Mouse (Mus musculus) spleen, adult 2 months (tissue): ENCODE data around the gene Tent5a. TPM values are rescaled to one million over a fixed set of nuclear protein-coding genes. Genes with fewer than 3 reads are reported as not detected.

Experiments
- DNase-seq, 2 experiments: peaks; one replicate each; pipeline versions ENCODE4 v3.0.0 to v3.0.0-alpha.2; 2012 to 2021; ENCODE audit warnings: low spot score in 2 of 2, low read depth in 1 of 2
- H3K27ac ChIP-seq: fragments of 200-500 bp; 2 replicates; pipeline ENCODE4 v1.5.1; 2012; ENCODE audit warnings: low read length, inconsistent platforms; ENCODE audit not compliant: insufficient read depth
- H3K27me3 ChIP-seq: fragments of 200-500 bp; 2 replicates; pipeline ENCODE4 v1.6.1; 2012; ENCODE audit warnings: mild to moderate bottlenecking, moderate library complexity, low read length, inconsistent platforms; ENCODE audit not compliant: control insufficient read depth, insufficient read depth
- H3K36me3 ChIP-seq: fragments of 200-500 bp; 2 replicates; pipeline ENCODE4 v1.6.1; 2012; ENCODE audit warnings: mild to moderate bottlenecking, low read length, inconsistent platforms; ENCODE audit not compliant: control insufficient read depth, insufficient read depth
- H3K4me1 ChIP-seq: fragments of 200-500 bp; 2 replicates; pipeline ENCODE4 v1.6.1; 2011; ENCODE audit warnings: inconsistent platforms; ENCODE audit not compliant: control insufficient read depth, insufficient read depth, insufficient read length
- H3K4me3 ChIP-seq: fragments of 200-500 bp; 2 replicates; pipeline ENCODE4 v1.5.1; 2011; ENCODE audit warnings: mild to moderate bottlenecking, inconsistent platforms; ENCODE audit not compliant: insufficient read depth, insufficient read length; ENCODE audit errors: extremely low read depth
- CTCF ChIP-seq: fragments of 200-500 bp; IDR thresholded peaks from 2 replicates; pipeline ENCODE4 v1.5.1; 2011; ENCODE audit warnings: mild to moderate bottlenecking, inconsistent platforms; ENCODE audit not compliant: insufficient read depth, insufficient read length, insufficient replicate concordance; ENCODE audit errors: extremely low read depth
- POLR2A ChIP-seq: fragments of 200-500 bp; IDR thresholded peaks from 2 replicates; pipeline ENCODE4 v1.6.1; 2011; ENCODE audit warnings: low read depth, low read length, inconsistent platforms
- WGBS: fragments of 180-500 bp; shearing (Covaris S2); methylation state at CpG from one replicate; pipeline ENCODE4 v1.1.7; 2018; 5-methylcytosine and 5-hydroxymethylcytosine counted together
- polyA plus RNA-seq: library from polyadenylated mRNA; depleted of rRNA; stranded (reverse); fragments of >200 nt; gene quantifications from 2 replicates; pipeline ENCODE4 v1.2.3, GENCODE M21; 2012; rRNA removed

Gene Tent5a
- polyA plus RNA-seq, 1 experiment = 5.4 TPM

DNA sequence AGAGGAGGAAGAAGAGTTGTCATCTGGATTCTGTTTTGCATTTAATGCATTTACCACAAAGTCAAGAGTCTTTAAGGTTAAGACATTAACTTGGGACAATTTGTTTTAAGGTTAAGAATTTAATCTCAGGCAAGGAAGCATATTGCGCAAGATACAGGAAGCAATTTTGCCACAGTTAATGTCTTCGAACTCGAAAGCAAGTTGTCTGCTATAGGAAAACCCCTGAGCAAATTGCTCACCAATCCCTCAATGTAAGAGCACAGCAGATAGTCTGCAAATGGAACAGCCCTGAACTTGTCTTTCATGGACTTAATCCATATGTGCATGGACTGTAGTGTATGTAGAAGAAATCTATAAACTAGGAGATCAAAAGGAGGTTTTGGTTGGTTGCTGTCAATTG lies 23.8 kb downstream of the Tent5a start:
- no peaks in the 10 kb centered on the region for H3K27me3 ChIP-seq
- no peak for DNase-seq
- H3K27ac ChIP-seq = no peak overlapping the region
- no peak for TF ChIP-seq CTCF
- TF ChIP-seq POLR2A = no peak
- no peaks in the 10 kb centered on the region for H3K36me3 ChIP-seq
- no peaks in the 10 kb centered on the region for H3K4me1 ChIP-seq
- no peak overlapping the region for H3K4me3 ChIP-seq
- 40% methylated on average over 3 of the region's 3 CpGs for WGBS

DNA sequence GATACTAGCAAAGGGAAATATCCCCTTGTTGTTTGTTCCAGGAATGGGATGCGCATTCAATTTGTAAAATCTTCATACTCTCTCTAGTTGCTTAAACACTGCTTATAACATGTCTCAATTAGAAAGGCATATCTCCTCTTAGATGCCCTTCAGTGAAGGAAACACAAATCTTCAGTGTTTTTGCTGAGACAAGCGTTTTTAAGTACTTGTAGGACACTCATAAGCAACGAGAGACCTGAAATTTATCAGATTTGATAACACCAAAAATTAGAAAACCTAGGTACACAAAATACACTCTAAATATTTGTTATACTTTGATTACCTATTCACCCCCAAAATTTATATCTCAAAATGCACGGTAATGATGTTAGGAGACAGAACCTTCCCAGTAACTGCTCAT lies 24.3 kb downstream of the Tent5a start:
- no peak for DNase-seq
- 88% methylated on average over 4 of the region's 4 CpGs for WGBS
- Histone ChIP-seq H3K36me3 (no peaks in the 10 kb centered on the region), H3K4me3 (no peak overlapping the region), H3K27me3 (no peaks in the 10 kb centered on the region), H3K27ac (no peak overlapping the region), H3K4me1 (no peaks in the 10 kb centered on the region)
- no peak for TF ChIP-seq POLR2A
- TF ChIP-seq CTCF = no peak

DNA sequence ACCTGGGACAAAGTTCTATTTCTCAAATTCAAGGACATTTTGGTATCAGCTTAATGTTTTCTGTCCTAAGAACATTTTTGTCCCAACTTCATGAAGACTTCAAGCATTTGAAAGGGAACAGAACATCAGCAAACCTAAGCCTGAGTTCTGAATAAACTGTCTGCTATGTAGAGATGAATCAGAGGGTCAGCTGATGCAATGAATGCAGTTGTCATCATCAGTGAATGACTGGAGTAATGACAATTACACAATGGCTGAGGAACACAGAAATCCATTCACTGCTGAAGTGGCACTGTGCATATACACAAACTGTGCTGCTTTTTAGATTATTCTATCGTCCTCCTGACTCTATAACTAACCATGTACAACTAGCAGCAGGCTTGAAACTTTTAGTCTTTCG lies 53.0 kb downstream of the Tent5a start:
- 86% methylated on average over 2 of the region's 2 CpGs for WGBS
- no peaks in the 10 kb centered on the region for H3K36me3 ChIP-seq
- H3K27ac ChIP-seq = no peak overlapping the region
- no peak for DNase-seq
- H3K4me3 ChIP-seq = no peak overlapping the region
- no peaks in the 10 kb centered on the region for H3K27me3 ChIP-seq
- TF ChIP-seq CTCF (no peak), POLR2A (no peak)
- no peaks in the 10 kb centered on the region for H3K4me1 ChIP-seq

Other genes with a start within 250 kb of the Tent5a start
- gene Gm11114, start 14.6 kb downstream of the Tent5a start, polyA plus RNA-seq = not detected in 2 replicates